Mouse (Mus musculus): ENCODE measurements around the gene Thsd4.

GRCm38 (mm10) chr9:59949511-59949910 is 572.3 kb downstream of the Thsd4 start:
- TF ChIP-seq POLR2A (IDR thresholded peaks at IDR 0.05; ENCODE audit: borderline replicate concordance, control insufficient read depth, low read depth, low read length): no peak
- TF ChIP-seq CTCF (IDR thresholded peaks at IDR 0.05; ENCODE audit: control insufficient read depth, insufficient read depth, low read length): no peak
